Mouse (Mus musculus): ENCODE measurements at regions not wholly inside any gene's neighbourhood (a gene's known extent, or its start where the extent isn't known, plus 50 kb on each side); places are given as distances from the start of the nearest gene placed in this dataset.

- Histone ChIP-seq H3K4me2 (ENCODE audit: insufficient read depth, low read depth, poor library complexity, severe bottlenecking) (no peak overlapping the region), H3K79me2 (replicated peaks; ENCODE audit: control insufficient read depth, extremely low read depth, insufficient read depth, poor library complexity, severe bottlenecking) (no peaks in the 10 kb centered on the region), H3K4me1 (ENCODE audit: control insufficient read depth in 1 of 2, insufficient read depth in 2 of 2) (peaks cover 5 to 11% of the 10 kb centered on the region in 2 experiments), H3K27me3 (replicated peaks) (no peaks in the 10 kb centered on the region), H3K4me3 (replicated peaks in 1 of 3; ENCODE audit: low read depth in 2 of 3, low read length in 2 of 3, poor library complexity in 1 of 3) (no peak overlapping the region), H3K27ac (ENCODE audit: insufficient read depth, low read depth) (no peak overlapping the region), H3K9me3 (replicated peaks; ENCODE audit: low read length) (no peaks in the 10 kb centered on the region), H3K36me3 (replicated peaks in 1 of 2; ENCODE audit: control insufficient read depth in 1 of 2, insufficient read depth in 1 of 2, low read length in 1 of 2) (no peaks in the 10 kb centered on the region), H3K9ac (ENCODE audit: insufficient read depth, low read depth) (no peak overlapping the region)
- in situ Hi-C loops (cut with MboI; ENCODE audit: low pct_ligation_motif_present, low pct_unique_long_range_greater_than_20kb, low sequenced_read_pairs) (no loop called here), dilution Hi-C loops (cut with MboI; ENCODE audit: extremely low pct_ligation_motif_present, extremely low pct_unique_long_range_greater_than_20kb, low sequenced_read_pairs) (no loop called here)
- TF ChIP-seq PAX5 (IDR thresholded peaks at IDR 0.05; ENCODE audit: low read length) (no peak), ZMIZ1 (IDR thresholded peaks at IDR 0.05; ENCODE audit: low read depth, low read length) (no peak), ZNF384 (IDR thresholded peaks at IDR 0.05; ENCODE audit: low read depth, low read length) (no peak), CTCF (conservative IDR thresholded peaks at IDR 0.05 in 1 of 2, IDR thresholded peaks at IDR 0.05 in 1 of 2; ENCODE audit: low read depth in 2 of 2, low read length in 2 of 2) (no peak), KAT2A (IDR thresholded peaks at IDR 0.05; ENCODE audit: insufficient replicate concordance, low read length) (no peak), E2F4 (IDR thresholded peaks at IDR 0.05; ENCODE audit: insufficient replicate concordance, low read depth, low read length) (no peak), USF2 (conservative IDR thresholded peaks at IDR 0.05; ENCODE audit: low read depth, low read length) (no peak), MAFK (IDR thresholded peaks at IDR 0.05; ENCODE audit: insufficient replicate concordance, low read length) (no peak), IRF4 (IDR thresholded peaks at IDR 0.05; ENCODE audit: low read depth, low read length) (no peak), HCFC1 (IDR thresholded peaks at IDR 0.05; ENCODE audit: low read depth, low read length) (no peak), ETS1 (conservative IDR thresholded peaks at IDR 0.05; ENCODE audit: low read depth, low read length) (no peak), TBP (conservative IDR thresholded peaks at IDR 0.05; ENCODE audit: low read depth, low read length) (no peak), POLR2AphosphoS2 (IDR thresholded peaks at IDR 0.05; ENCODE audit: low read depth, low read length) (no peak), USF1 (IDR thresholded peaks at IDR 0.05; ENCODE audit: low read depth, low read length) (no peak), MXI1 (IDR thresholded peaks at IDR 0.05; ENCODE audit: low read depth, low read length) (no peak), ELF1 (IDR thresholded peaks at IDR 0.05; ENCODE audit: low read depth, low read length) (no peak)
- no peak for DNase-seq (ENCODE audit: extremely low read depth)
Measured at GRCm38 (mm10) chr3:21827656-21828055, 248.8 kb upstream of the Tbl1xr1 start.

DNA sequence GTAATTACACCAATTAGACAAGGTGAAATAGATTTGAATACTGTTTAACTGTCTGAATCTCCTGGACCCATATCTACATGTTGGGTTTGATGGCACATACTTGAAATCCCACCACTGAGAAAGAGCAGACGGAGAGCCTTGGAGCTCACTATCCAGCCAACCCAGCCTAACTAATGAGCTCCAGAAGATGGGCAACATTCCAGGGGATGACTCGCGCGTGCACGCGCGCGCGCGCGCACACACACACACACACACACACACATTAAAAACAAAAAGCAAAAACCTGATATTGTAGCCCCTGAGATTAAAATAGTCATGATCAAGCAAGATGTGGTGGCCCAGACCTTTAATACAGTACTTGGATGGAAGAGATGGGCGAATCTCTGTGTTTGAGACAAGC, 243.3 kb upstream of the Tbl1xr1 start:
- H3K79me2 ChIP-seq (replicated peaks; ENCODE audit: control insufficient read depth, extremely low read depth, insufficient read depth, poor library complexity, severe bottlenecking): no peaks in the 10 kb centered on the region
- no peak overlapping the region for H3K27ac ChIP-seq (ENCODE audit: insufficient read depth, low read depth)
- dilution Hi-C loops (cut with MboI; ENCODE audit: extremely low pct_ligation_motif_present, extremely low pct_unique_long_range_greater_than_20kb, low sequenced_read_pairs): no loop called here
- no peaks in the 10 kb centered on the region for H3K9me3 ChIP-seq (replicated peaks; ENCODE audit: low read length)
- in situ Hi-C loops (cut with MboI; ENCODE audit: low pct_ligation_motif_present, low pct_unique_long_range_greater_than_20kb, low sequenced_read_pairs): no loop called here
- TF ChIP-seq TCF12 (IDR thresholded peaks at IDR 0.05; ENCODE audit: low read depth, low read length) (no peak), NELFE (IDR thresholded peaks at IDR 0.05; ENCODE audit: low read depth, low read length) (no peak), ZC3H11A (IDR thresholded peaks at IDR 0.05; ENCODE audit: low read depth, low read length) (no peak), ELF1 (IDR thresholded peaks at IDR 0.05; ENCODE audit: low read depth, low read length) (no peak), HCFC1 (IDR thresholded peaks at IDR 0.05; ENCODE audit: low read depth, low read length) (no peak), MAFK (IDR thresholded peaks at IDR 0.05; ENCODE audit: insufficient replicate concordance, low read length) (no peak), BHLHE40 (IDR thresholded peaks at IDR 0.05; ENCODE audit: low read depth, low read length) (no peak), MAZ (IDR thresholded peaks at IDR 0.05; ENCODE audit: low read depth, low read length) (no peak), USF1 (IDR thresholded peaks at IDR 0.05; ENCODE audit: low read depth, low read length) (no peak), ZMIZ1 (IDR thresholded peaks at IDR 0.05; ENCODE audit: low read depth, low read length) (no peak), ZKSCAN1 (IDR thresholded peaks at IDR 0.05; ENCODE audit: borderline replicate concordance, low read depth, low read length) (no peak), MAX (IDR thresholded peaks at IDR 0.05; ENCODE audit: low read length) (no peak), TBP (conservative IDR thresholded peaks at IDR 0.05; ENCODE audit: low read depth, low read length) (no peak), CHD1 (IDR thresholded peaks at IDR 0.05; ENCODE audit: low read depth, low read length) (no peak)
- no peak overlapping the region for H3K9ac ChIP-seq (ENCODE audit: insufficient read depth, low read depth)
- no peak for DNase-seq (ENCODE audit: extremely low read depth)
- H3K4me3 ChIP-seq (replicated peaks in 1 of 3; ENCODE audit: low read depth in 2 of 3, low read length in 2 of 3, poor library complexity in 1 of 3): no peak overlapping the region
- H3K27me3 ChIP-seq (replicated peaks): no peaks in the 10 kb centered on the region
- no peaks in the 10 kb centered on the region for H3K36me3 ChIP-seq (replicated peaks in 1 of 2; ENCODE audit: control insufficient read depth in 1 of 2, insufficient read depth in 1 of 2, low read length in 1 of 2)
- no peak overlapping the region for H3K4me2 ChIP-seq (ENCODE audit: insufficient read depth, low read depth, poor library complexity, severe bottlenecking)
- peaks cover 2 to 10% of the 10 kb centered on the region in 2 experiments; a peak in 2 of 4 replicates for H3K4me1 ChIP-seq (ENCODE audit: control insufficient read depth in 1 of 2, insufficient read depth in 2 of 2)

Measured in CH12.LX (cell line).